Mouse (Mus musculus) kidney, embryonic 15.5 days (tissue): ENCODE data around the gene Dmgdh. TPM values are rescaled to one million over a fixed set of nuclear protein-coding genes. Genes with fewer than 3 reads are reported as not detected.

Experiments used
- ATAC-seq: fragments of 200-750 bp; cut with Nextera tagmentation; replicated peaks from 2 replicates; pipeline ENCODE4 v1.8.0; 2017; ENCODE audit warnings: moderate TSS enrichment; ENCODE audit not compliant: low FRiP score
- H3K27ac ChIP-seq: fragments of 300-500 bp; sonication (generic); 2 replicates; pipeline ENCODE4 v1.5.1; 2015; ENCODE audit warnings: mild to moderate bottlenecking, inconsistent platforms
- H3K27me3 ChIP-seq: fragments of 300-500 bp; sonication (generic); 2 replicates; pipeline ENCODE4 v1.6.1; 2015; ENCODE audit warnings: inconsistent platforms
- H3K36me3 ChIP-seq: fragments of 300-500 bp; sonication (generic); 2 replicates; pipeline ENCODE4 v1.6.1; 2015; ENCODE audit warnings: inconsistent platforms
- H3K4me1 ChIP-seq: fragments of 300-500 bp; sonication (generic); 2 replicates; pipeline ENCODE4 v1.6.1; 2015; ENCODE audit warnings: inconsistent platforms
- H3K4me2 ChIP-seq: fragments of 300-500 bp; sonication (generic); 2 replicates; pipeline ENCODE4 v1.6.1; 2015; ENCODE audit warnings: moderate library complexity, mild to moderate bottlenecking, inconsistent platforms
- H3K4me3 ChIP-seq: fragments of 300-500 bp; sonication (generic); replicated peaks from 2 replicates; pipeline ENCODE4 v1.5.1; 2015; ENCODE audit warnings: mild to moderate bottlenecking, inconsistent platforms
- H3K9ac ChIP-seq: fragments of 300-500 bp; sonication (generic); 2 replicates; pipeline ENCODE4 v1.6.1; 2015; ENCODE audit warnings: mild to moderate bottlenecking, inconsistent platforms
- H3K9me3 ChIP-seq: fragments of 300-500 bp; sonication (generic); replicated peaks from 2 replicates; pipeline ENCODE4 v1.6.1; 2016; ENCODE audit warnings: inconsistent platforms
- WGBS: fragments of 180-500 bp; shearing (Covaris S2); methylation state at CpG from one replicate; pipeline ENCODE4 v1.1.7; 2015; ENCODE audit warnings: mixed read lengths; 5-methylcytosine and 5-hydroxymethylcytosine counted together
- polyA plus RNA-seq: library from polyadenylated mRNA; unstranded; fragments of >200 nt; fragmentation: Nextera tagmentation; extraction: Ambion mirVana; gene quantifications from 2 replicates; pipeline ENCODE4 v1.2.1, GENCODE M21; 2015

Gene Dmgdh
- polyA plus RNA-seq, 1 experiment from 2014 or later, result 1.6 TPM

DNA sequence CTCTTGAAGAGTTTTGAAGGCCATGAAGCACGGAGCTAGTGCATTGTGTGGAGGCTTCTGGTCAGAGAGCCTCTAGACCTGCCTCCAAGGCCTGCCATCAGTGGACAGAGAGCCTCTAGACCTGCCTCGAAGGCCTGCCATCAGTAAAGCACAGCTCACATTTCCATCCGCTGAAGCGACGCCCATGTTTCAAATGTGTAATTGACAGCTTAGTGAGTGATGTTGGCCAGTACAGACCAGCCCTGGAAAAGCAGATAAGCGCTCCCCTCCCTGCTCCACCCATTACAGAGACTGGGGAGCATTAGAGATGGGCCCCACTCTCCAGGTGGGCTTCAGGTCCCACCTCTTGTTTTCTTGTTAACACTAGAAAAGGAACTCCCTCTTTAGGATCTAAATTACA lies 83.3 kb downstream of the Dmgdh start:
- Histone ChIP-seq H3K27me3 (no peaks in the 10 kb centered on the region), H3K9me3 (no peaks in the 10 kb centered on the region), H3K4me3 (no peak overlapping the region), H3K9ac (no peak overlapping the region), H3K27ac (no peak overlapping the region), H3K36me3 (no peaks in the 10 kb centered on the region), H3K4me1 (0 out of 2 replicates have a peak, but pooled peaks cover 5% of the 10 kb centered on the region), H3K4me2 (no peak overlapping the region)
- no peak for ATAC-seq
- 77% methylated on average over 6 of the region's 6 CpGs for WGBS

DNA sequence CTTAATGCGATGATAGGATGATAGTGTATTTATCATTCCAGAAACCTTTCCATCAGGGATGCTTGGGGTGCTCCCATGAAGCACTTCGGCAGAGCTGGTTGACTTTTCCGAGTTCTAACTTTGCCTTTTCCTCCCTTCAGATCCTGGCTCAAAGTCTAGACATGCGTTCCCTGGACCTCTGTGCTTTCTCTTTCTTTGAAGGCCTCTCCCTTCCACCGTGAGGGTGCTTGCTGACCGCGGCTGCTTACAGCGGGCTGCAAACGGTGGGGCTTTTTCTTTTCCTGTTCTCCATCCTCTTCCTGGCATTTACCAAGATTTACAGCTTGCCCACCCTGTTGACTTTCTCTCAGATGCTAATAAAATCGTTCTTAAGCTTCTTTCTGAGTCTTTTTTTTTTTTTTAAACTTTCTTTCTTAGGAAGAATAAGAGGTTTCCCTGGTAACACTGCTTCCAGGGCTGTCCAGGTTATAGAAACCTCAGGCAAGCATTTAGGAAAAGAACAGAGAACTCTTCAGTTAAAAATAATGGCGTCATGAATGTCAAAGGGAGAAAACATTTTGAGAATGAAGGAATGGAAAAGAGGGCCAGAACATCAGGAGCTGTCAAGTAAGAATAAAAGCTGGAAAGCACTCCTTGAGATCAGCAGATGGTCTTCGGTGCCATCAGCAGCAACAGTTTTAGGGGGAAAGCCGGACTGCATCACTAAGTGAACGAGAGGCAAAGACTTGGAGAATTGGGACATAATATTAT lies 84.1 kb downstream of the Dmgdh start:
- H3K9me3 ChIP-seq, result no peaks in the 10 kb centered on the region
- H3K27me3 ChIP-seq, result no peaks in the 10 kb centered on the region
- no peak overlapping the region for H3K4me2 ChIP-seq
- 0 out of 2 replicates have a peak, but pooled peaks cover 5% of the 10 kb centered on the region for H3K4me1 ChIP-seq
- no peak overlapping the region for H3K27ac ChIP-seq
- WGBS, result 43% methylated on average over 14 of the region's 14 CpGs
- H3K36me3 ChIP-seq, result no peaks in the 10 kb centered on the region
- no peak for ATAC-seq
- H3K9ac ChIP-seq, result no peak overlapping the region
- no peak overlapping the region for H3K4me3 ChIP-seq

DNA sequence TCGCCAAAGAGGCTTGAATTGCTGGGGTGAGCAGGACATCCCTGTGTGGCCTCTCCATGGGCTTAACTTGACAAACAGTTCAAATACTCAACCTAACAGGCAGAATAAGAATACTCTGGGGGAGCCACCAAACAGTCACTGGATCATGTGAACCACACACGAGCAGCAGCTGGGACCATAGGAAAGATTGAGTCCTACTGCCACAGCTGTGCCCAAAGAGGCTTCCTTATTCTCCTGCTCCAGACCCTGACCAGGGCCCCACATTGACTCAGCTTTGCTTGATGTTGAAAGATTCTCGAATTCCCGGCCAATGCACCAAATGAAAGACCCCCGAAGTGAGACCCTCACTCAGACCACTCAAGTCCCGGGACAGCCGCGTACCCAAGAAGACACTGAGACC lies 87.6 kb downstream of the Dmgdh start:
- H3K9me3 ChIP-seq, result no peaks in the 10 kb centered on the region
- no peak overlapping the region for H3K9ac ChIP-seq
- H3K4me1 ChIP-seq, result 0 out of 2 replicates have a peak, but pooled peaks cover 5% of the 10 kb centered on the region
- H3K4me2 ChIP-seq, result no peak overlapping the region
- H3K36me3 ChIP-seq, result no peaks in the 10 kb centered on the region
- H3K4me3 ChIP-seq, result no peak overlapping the region
- no peak for ATAC-seq
- no peak overlapping the region for H3K27ac ChIP-seq
- H3K27me3 ChIP-seq, result no peaks in the 10 kb centered on the region
- 95% methylated on average over 8 of the region's 8 CpGs for WGBS

DNA sequence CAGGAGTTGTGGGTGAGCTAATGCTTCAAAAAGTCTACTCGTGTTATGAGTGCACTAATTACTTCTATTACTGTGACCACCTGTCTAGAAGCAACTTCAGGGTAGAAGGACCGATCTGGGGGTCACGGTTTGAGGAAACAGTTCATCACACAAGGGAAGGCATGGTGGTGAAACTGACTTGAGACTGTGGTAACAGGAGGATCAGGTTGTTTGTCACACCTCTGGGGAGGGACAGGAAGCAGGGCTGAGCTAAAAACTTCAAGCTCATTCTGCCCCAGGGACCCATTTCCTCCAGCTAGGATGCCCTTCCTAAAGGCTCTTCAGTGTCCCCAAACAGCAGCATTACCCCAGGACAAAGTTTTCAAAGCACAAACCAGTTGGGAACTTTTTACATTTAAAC lies 88.6 kb downstream of the Dmgdh start:
- 80% methylated on average over 3 of the region's 3 CpGs for WGBS
- Histone ChIP-seq H3K4me2 (no peak overlapping the region), H3K9me3 (no peaks in the 10 kb centered on the region), H3K36me3 (no peaks in the 10 kb centered on the region), H3K27me3 (no peaks in the 10 kb centered on the region), H3K9ac (no peak overlapping the region), H3K27ac (no peak overlapping the region), H3K4me1 (0 out of 2 replicates have a peak, but pooled peaks cover 5% of the 10 kb centered on the region), H3K4me3 (no peak overlapping the region)
- ATAC-seq, result no peak

DNA sequence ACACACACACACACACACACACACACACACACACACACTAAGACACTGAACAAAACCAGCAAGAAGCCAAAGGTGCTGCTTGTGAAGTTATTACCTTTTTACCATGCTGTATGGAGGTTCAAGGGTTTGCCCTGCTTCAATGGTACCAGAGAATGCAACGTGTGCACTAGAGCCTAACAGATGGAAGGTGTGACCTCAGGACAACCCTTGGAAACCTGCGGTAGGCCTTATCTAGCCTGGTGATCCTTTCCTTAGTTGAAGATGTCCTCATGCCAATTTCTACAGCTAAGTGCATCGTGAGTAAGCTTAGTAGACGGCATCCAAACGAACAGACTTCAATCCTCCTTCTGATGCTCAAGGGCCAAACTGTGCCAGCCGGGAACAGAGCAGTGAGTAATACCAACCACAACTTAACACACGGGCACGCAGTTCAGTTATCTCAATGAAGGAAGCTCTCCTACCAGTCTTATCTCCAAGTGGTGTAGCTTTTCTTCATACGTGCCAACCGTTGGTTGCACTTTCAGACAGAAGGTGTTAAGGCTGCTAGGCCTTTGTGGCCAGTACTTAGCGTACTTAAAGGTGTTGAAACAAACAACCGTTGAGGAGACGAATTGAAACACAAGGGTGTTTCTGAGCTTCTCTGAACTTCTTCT lies 90.2 kb downstream of the Dmgdh start:
- no peak for ATAC-seq

DNA sequence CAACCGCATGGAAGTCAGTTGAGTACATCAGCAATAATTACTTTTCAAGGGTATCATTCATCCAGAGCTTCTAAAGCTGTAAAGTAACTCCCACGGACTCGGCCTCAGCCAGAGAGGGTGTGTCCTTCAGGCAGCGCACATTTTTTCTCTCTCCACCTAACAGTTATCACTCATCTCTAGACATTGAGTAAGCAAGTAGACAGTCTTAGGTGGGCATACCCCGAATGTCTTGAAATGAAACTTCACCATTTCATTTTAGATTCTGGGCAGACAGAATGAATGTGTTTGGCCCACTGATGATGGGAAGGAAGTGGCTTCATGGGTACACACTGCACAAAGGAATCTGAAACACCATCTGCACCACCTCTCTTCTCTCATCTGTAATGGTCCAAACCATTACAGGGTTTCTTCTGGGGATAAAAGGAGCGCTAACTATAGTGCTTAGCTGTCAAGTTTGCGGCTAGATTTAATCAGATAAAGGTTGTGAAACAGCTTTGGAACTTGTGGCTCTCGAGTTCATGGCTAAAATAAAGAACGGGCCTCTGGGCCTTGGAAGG lies 96.9 kb downstream of the Dmgdh start:
- H3K4me2 ChIP-seq, result peak overlapping the region; percentile 99
- 17% methylated on average over 9 of the region's 9 CpGs for WGBS
- peak overlapping the region; percentile 92 for H3K27ac ChIP-seq
- H3K9ac ChIP-seq, result peak overlapping the region; percentile 79
- ATAC-seq, result peak; percentile 47
- H3K4me3 ChIP-seq, result peak overlapping the region; percentile 72
- H3K27me3 ChIP-seq, result no peaks in the 10 kb centered on the region
- no peaks in the 10 kb centered on the region for H3K9me3 ChIP-seq
- H3K4me1 ChIP-seq, result peaks cover 24% of the 10 kb centered on the region
- no peaks in the 10 kb centered on the region for H3K36me3 ChIP-seq

More for the DNA sequence above, 90.2 kb downstream of the Dmgdh start:
- H3K4me3 ChIP-seq, result no peak overlapping the region
- no peaks in the 10 kb centered on the region for H3K4me1 ChIP-seq
- H3K9me3 ChIP-seq, result no peaks in the 10 kb centered on the region
- H3K27me3 ChIP-seq, result no peaks in the 10 kb centered on the region
- no peak overlapping the region for H3K9ac ChIP-seq
- H3K4me2 ChIP-seq, result no peak overlapping the region
- 70% methylated on average over 13 of the region's 13 CpGs for WGBS
- no peaks in the 10 kb centered on the region for H3K36me3 ChIP-seq
- no peak overlapping the region for H3K27ac ChIP-seq

DNA sequence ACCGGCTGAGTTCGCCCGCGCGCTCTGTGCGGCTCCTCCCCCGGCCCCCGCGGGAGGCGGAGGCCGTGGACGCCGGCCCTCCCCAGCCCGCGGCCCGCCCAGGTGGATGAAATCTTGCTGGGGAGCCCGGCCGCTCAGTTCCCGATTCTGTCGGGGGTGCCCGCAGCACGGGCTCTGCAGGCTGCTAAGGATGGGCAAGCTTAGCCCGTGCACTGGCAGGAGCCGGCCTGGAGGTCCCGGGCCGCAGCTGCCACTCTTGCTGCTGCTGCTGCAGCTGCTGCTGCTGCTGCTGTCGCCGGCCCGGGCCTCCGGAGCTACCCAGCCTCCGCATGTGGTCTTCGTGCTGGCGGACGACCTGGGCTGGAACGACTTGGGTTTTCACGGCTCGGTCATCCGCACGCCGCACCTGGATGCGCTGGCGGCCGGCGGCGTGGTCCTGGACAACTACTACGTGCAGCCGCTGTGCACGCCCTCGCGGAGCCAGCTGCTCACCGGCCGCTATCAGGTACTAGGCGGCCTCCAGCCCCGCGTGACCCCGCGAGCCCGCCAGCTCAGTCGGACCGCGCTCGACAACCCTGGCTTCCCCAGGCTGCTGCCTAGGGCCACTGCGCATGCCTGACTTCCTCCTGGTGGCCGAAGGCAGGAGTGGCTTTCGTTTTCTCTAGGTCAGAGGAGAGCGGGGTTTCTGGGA lies 97.5 kb downstream of the Dmgdh start, which contains the start of gene Arsb:
TSS of gene Arsb (plus strand) at position 43 of the 691 bp plus-strand sequence.
- ATAC-seq, result peak; percentile 96
- Histone ChIP-seq H3K9me3 (no peaks in the 10 kb centered on the region), H3K4me2 (peak within 1 kb of the TSS; percentile 99), H3K36me3 (no peaks in the 10 kb centered on the region), H3K27me3 (no peaks in the 10 kb centered on the region), H3K9ac (peak within 1 kb of the TSS; percentile 79), H3K27ac (peak within 1 kb of the TSS; percentile 92), H3K4me3 (peak within 1 kb of the TSS; percentile 72), H3K4me1 (peaks cover 24% of the 10 kb centered on the region)
- under 1% methylated on average over 66 of the region's 66 CpGs for WGBS

DNA sequence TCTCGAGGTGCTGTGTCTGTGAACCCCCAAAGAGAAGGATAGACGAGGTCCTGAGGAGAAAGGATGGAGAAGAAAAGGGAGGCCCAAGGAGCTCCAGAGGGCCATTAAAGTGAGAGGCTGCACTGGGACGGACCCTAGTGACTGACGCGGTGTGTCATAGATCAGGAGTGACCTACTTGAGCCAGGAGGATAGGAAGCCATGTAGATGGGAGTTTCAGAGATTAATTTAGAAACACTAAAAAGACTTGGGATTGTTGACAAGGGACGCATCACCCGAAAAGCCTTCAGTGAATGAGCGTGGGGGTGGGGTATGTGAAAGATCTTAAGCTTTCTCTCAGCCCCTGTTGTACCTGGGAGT lies 98.0 kb downstream of the Dmgdh start:
- 29% methylated on average over 8 of the region's 8 CpGs for WGBS
- ATAC-seq, result peak; percentile 59; the same call in 1 of the 2 replicates
- Histone ChIP-seq H3K27me3 (no peaks in the 10 kb centered on the region), H3K9ac (peak overlapping the region; percentile 79), H3K4me1 (peaks cover 24% of the 10 kb centered on the region), H3K4me2 (peak overlapping the region; percentile 99), H3K36me3 (no peaks in the 10 kb centered on the region), H3K9me3 (no peaks in the 10 kb centered on the region), H3K27ac (peak overlapping the region; percentile 92), H3K4me3 (peak overlapping the region; percentile 72)

DNA sequence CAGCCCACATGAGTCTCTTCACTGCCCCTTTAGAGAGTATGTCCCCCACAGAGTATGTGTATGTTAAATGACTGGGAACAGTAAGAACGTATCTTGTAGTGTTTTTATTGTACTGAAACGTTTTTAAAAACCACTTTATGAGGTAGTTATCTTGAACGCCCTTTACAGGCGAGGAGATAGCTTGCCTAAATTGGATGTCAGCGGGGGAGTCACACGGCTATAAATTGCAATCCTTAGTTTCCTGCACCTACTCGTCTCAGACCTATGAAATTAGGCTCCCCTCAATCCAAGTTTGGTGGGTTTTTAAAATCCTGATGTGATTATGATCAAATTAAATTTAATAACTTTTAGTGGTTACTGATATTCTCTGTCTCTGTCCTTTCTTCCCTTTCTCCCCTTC lies 98.6 kb downstream of the Dmgdh start:
- no peak for ATAC-seq
- H3K9ac ChIP-seq, result 0 out of 2 replicates have a peak overlapping the region, but pooled peaks have one; percentile 79
- peaks cover 24% of the 10 kb centered on the region for H3K4me1 ChIP-seq
- H3K27me3 ChIP-seq, result no peaks in the 10 kb centered on the region
- H3K4me3 ChIP-seq, result peak overlapping the region; percentile 72
- WGBS, result 34% methylated on average over 7 of the region's 7 CpGs
- no peak overlapping the region for H3K27ac ChIP-seq
- H3K9me3 ChIP-seq, result no peaks in the 10 kb centered on the region
- peak overlapping the region; percentile 99 for H3K4me2 ChIP-seq
- H3K36me3 ChIP-seq, result no peaks in the 10 kb centered on the region

DNA sequence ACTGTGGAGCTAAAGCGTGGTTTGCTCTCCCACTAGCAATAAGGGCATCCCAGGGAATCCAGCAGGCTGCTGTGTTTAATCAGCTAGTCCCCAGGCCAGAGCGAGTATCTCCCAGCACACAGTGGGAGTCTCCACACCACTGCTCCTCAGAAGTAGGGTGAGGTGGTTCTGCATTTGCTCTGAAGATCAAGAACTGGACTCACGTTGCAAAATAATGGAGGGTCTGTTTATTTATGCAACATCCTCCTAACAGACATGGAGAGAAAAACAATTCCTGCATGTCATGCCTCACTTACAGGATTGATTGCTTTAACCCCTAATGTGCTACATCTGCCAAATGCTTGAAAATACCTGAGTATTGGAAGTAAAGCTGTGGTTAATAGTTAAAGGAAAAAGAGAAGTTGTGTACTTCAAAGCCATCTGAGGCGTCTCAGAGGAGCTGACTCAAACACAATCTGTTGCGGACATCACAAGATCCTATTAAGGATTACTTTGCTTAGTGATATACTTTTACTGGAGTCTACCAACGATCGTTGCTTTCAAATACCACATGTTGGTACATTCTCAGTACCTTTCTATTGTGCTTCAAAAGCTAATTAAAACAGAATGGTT lies 99.6 kb downstream of the Dmgdh start:
- H3K4me2 ChIP-seq, result no peak overlapping the region
- 56% methylated on average over 7 of the region's 7 CpGs for WGBS
- H3K4me1 ChIP-seq, result peaks cover 24% of the 10 kb centered on the region
- ATAC-seq, result no peak
- 0 out of 2 replicates have a peak overlapping the region, but pooled peaks have one; percentile 51 for H3K27ac ChIP-seq
- H3K4me3 ChIP-seq, result no peak overlapping the region
- no peak overlapping the region for H3K9ac ChIP-seq
- H3K27me3 ChIP-seq, result no peaks in the 10 kb centered on the region
- no peaks in the 10 kb centered on the region for H3K36me3 ChIP-seq
- no peaks in the 10 kb centered on the region for H3K9me3 ChIP-seq

DNA sequence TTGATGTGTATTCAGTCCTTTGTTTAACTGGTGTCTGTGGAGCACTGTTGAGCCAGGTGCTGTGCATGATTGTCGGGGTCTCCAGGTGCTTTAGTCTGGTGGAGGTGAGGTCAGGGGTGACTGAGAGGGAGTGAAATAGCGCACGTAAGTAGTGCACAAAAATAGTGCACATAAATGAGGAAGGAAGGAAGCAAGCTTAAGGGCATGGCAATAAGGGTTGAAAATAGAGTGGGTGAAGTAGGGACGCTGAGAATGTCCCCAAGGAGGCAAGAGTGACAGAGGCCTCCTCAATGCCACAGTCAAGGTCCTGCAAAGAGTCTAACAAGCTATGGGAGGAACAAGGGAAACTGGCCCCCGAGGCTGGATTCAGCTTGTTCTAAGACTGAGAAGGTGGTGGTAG lies 108.6 kb downstream of the Dmgdh start:
- H3K4me3 ChIP-seq, result no peak overlapping the region
- 86% methylated on average over 5 of the region's 5 CpGs for WGBS
- H3K27me3 ChIP-seq, result no peaks in the 10 kb centered on the region
- 0 out of 2 replicates have a peak, but pooled peaks cover 4% of the 10 kb centered on the region for H3K4me1 ChIP-seq
- H3K4me2 ChIP-seq, result no peak overlapping the region
- ATAC-seq, result no peak
- no peak overlapping the region for H3K9ac ChIP-seq
- H3K27ac ChIP-seq, result no peak overlapping the region
- H3K9me3 ChIP-seq, result no peaks in the 10 kb centered on the region
- no peaks in the 10 kb centered on the region for H3K36me3 ChIP-seq
